Mouse (Mus musculus) large intestine, adult 2 months (tissue): Measurements from ENCODE around the gene Armc9. TPM values are rescaled to one million over a fixed set of nuclear protein-coding genes. Genes with fewer than 3 reads are reported as not detected.

ENCODE experiments used
- DNase-seq: peaks from one replicate; pipeline ENCODE4 v3.0.0-alpha.2; 2012; ENCODE audit warnings: low read depth, low spot score
- WGBS: fragments of 180-500 bp; shearing (Covaris S2); methylation state at CpG from one replicate; pipeline ENCODE4 v1.1.7; 2018; 5-methylcytosine and 5-hydroxymethylcytosine counted together
- polyA plus RNA-seq: library from polyadenylated mRNA; depleted of rRNA; stranded (reverse); fragments of >200 nt; gene quantifications from 2 replicates; pipeline ENCODE4 v1.2.3, GENCODE M21; 2012

Gene Armc9
- polyA plus RNA-seq, 1 experiment = 1.8 TPM

- WGBS = 86% methylated on average over 7 of the region's 7 CpGs
- no peak for DNase-seq
Observed at GRCm38 (mm10) chr1:86258171-86258824, 103.7 kb downstream of the Armc9 start.

- no peak for DNase-seq
- 76% methylated on average over 7 of the region's 7 CpGs for WGBS
Observed at GRCm38 (mm10) chr1:86263564-86264339, 109.2 kb downstream of the Armc9 start.

GRCm38 (mm10) chr1:86265060-86265459, 110.5 kb downstream of the Armc9 start:
- no peak for DNase-seq
- WGBS = 54% methylated on average over 3 of the region's 3 CpGs

GRCm38 (mm10) chr1:86268492-86269189, 114.1 kb downstream of the Armc9 start:
- no peak for DNase-seq
- 79% methylated on average over 9 of the region's 9 CpGs for WGBS

- no peak for DNase-seq
- WGBS = 46% methylated on average over 4 of the region's 4 CpGs
Observed at GRCm38 (mm10) chr1:86269190-86269508, 114.6 kb downstream of the Armc9 start.

- DNase-seq = no peak
- 35% methylated on average over 6 of the region's 6 CpGs for WGBS
Observed at GRCm38 (mm10) chr1:86271707-86272106, 117.1 kb downstream of the Armc9 start.

- WGBS = 61% methylated on average over 5 of the region's 5 CpGs
Observed at GRCm38 (mm10) chr1:86277055-86277454, 122.5 kb downstream of the Armc9 start.

GRCm38 (mm10) chr1:86281781-86282536, 127.4 kb downstream of the Armc9 start:
- 37% methylated on average over 11 of the region's 11 CpGs for WGBS
- DNase-seq = no peak

More at GRCm38 (mm10) chr1:86277055-86277454, 122.5 kb downstream of the Armc9 start:
- DNase-seq = no peak

- no peak for DNase-seq
- WGBS = 89% methylated on average over 5 of the region's 5 CpGs
Observed at GRCm38 (mm10) chr1:86284101-86284500, 129.5 kb downstream of the Armc9 start.

GRCm38 (mm10) chr1:86285295-86285694, 130.7 kb downstream of the Armc9 start:
- WGBS = 78% methylated on average over 6 of the region's 6 CpGs

GRCm38 (mm10) chr1:86287473-86287872, 132.9 kb downstream of the Armc9 start:
- no peak for DNase-seq
- WGBS = 59% methylated on average over 4 of the region's 4 CpGs

More at GRCm38 (mm10) chr1:86285295-86285694, 130.7 kb downstream of the Armc9 start:
- DNase-seq = no peak

GRCm38 (mm10) chr1:86290452-86290851, 135.9 kb downstream of the Armc9 start:
- no peak for DNase-seq
- WGBS = 69% methylated on average over 3 of the region's 3 CpGs

- DNase-seq = no peak
- 77% methylated on average over 3 of the region's 3 CpGs for WGBS
Observed at GRCm38 (mm10) chr1:86293091-86293490, 138.5 kb downstream of the Armc9 start.

- WGBS = 90% methylated on average over 5 of the region's 5 CpGs
- DNase-seq = no peak
Observed at GRCm38 (mm10) chr1:86293868-86294267, 139.3 kb downstream of the Armc9 start.

- DNase-seq = no peak
- WGBS = 71% methylated on average over 4 of the region's 4 CpGs
Observed at GRCm38 (mm10) chr1:86294472-86294871, 139.9 kb downstream of the Armc9 start.

GRCm38 (mm10) chr1:86300093-86300492, 145.5 kb downstream of the Armc9 start:
- no peak for DNase-seq
- WGBS = 61% methylated on average over 2 of the region's 2 CpGs

GRCm38 (mm10) chr1:86300731-86301130, 146.2 kb downstream of the Armc9 start:
- no peak for DNase-seq

GRCm38 (mm10) chr1:86301221-86302091, 146.9 kb downstream of the Armc9 start:
- WGBS = 31% methylated on average over 6 of the region's 6 CpGs
- DNase-seq = no peak

More at GRCm38 (mm10) chr1:86300731-86301130, 146.2 kb downstream of the Armc9 start:
- WGBS = 52% methylated on average over 7 of the region's 7 CpGs

- 53% methylated on average over 6 of the region's 6 CpGs for WGBS
- DNase-seq = no peak
Observed at GRCm38 (mm10) chr1:86302532-86302931, 148.0 kb downstream of the Armc9 start, which contains the start of gene B3gnt7. B3gnt7 (plus strand) TSS chr1:86302832.
